Mouse (Mus musculus) macrophage (primary cell): ENCODE results near the gene Slc44a1. TPM values are rescaled to one million over a fixed set of nuclear protein-coding genes. Genes with fewer than 3 reads are reported as not detected.

Experiments used
- H3K27ac ChIP-seq: fragments of 350-480 bp; formaldehyde crosslinking; 2 replicates; pipeline ENCODE4 v1.9.0; 2021
- H3K36me3 ChIP-seq: fragments of 350-480 bp; formaldehyde crosslinking; 2 replicates; pipeline ENCODE4 v1.9.0; 2021; ENCODE audit errors: inconsistent target
- H3K4me3 ChIP-seq: fragments of 350-480 bp; formaldehyde crosslinking; 2 replicates; pipeline ENCODE4 v1.9.0; 2021; ENCODE audit errors: inconsistent target
- H3K79me2 ChIP-seq: fragments of 350-480 bp; formaldehyde crosslinking; 2 replicates; pipeline ENCODE4 v1.9.0; 2021; ENCODE audit errors: inconsistent target
- WGBS: methylation state at CpG from one replicate; pipeline ENCODE4 v1.1.7; 2026; ENCODE audit warnings: inconsistent platforms; ENCODE audit not compliant: missing documents; 5-methylcytosine and 5-hydroxymethylcytosine counted together
- polyA plus RNA-seq: library from polyadenylated mRNA; stranded (reverse); fragments of 250-400 nt; gene quantifications from 3 replicates; pipeline ENCODE4 v1.2.4, GENCODE M21; 2018; ENCODE audit warnings: inconsistent platforms

The Slc44a1 gene
- polyA plus RNA-seq, 1 experiment from 2014 or later = 33.2 TPM

DNA sequence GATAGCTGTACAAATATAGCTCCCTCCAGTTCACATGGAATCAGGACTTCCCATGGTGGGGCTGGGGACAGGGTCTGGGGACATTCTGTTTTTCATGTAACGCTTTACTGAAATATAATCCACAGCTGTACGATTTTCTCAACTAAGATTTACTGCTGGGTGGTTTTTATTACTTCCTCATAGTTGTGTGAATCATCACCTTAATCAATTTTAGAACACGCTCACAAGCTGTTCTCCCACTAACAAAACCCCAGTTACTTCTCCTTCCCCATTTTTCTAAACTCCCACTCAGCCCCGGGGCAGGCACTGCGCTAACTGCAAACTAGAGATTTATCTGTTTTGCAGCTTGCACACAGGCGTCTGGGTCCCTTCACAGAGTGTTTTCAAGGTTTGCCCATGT lies 28.8 kb downstream of the Slc44a1 start:
- Histone ChIP-seq H3K4me3 (no peak overlapping the region), H3K79me2 (peaks cover 5% of the 10 kb centered on the region; the same call in 1 of the 2 replicates), H3K36me3 (no peaks in the 10 kb centered on the region), H3K27ac (peak overlapping the region; percentile 77)
- 4% methylated on average over 6 of the region's 6 CpGs for WGBS

GRCm38 (mm10) chr4:53474109-53474508 lies 33.9 kb downstream of the Slc44a1 start:
- Histone ChIP-seq H3K79me2 (peaks cover 8% of the 10 kb centered on the region), H3K4me3 (no peak overlapping the region), H3K36me3 (no peaks in the 10 kb centered on the region), H3K27ac (peak overlapping the region; percentile 19)

DNA sequence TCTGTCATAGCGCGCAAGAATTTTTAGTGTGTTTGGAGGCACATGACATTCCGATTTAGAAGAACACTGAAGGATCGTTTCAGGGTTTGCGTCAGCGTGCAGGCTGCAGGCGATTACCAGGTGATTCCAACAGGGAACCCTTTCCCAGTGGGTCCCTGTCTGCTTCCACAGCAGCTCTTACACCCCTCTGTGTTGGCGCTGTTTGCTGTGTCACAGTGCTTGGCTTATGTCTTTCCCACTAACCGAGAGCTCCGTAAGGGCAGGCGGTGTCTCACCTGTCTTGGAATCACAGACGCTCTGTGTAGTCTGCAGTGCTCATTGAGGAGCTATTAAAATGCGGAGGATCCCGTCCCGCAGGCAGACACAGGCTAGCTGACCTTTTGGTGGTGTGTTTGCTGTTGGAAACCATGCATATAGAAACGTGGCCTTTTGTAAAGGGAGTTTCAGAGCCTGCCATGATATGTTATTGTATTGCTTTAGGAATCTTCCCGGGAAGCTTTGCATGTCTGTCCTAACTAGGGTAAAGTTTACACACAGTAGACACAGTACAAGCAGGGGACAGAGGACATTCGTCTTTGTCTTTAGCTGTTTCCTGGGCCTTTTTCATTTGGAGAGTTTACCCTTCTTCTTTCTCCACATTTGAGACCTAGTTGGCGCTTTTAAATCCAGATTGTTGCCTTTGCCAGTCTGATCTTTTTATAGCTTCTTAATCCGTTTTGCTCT lies 35.2 kb downstream of the Slc44a1 start:
- H3K36me3 ChIP-seq = no peaks in the 10 kb centered on the region
- WGBS = 93% methylated on average over 20 of the region's 20 CpGs
- no peak overlapping the region for H3K4me3 ChIP-seq
- H3K27ac ChIP-seq = no peak overlapping the region
- H3K79me2 ChIP-seq = peaks cover 7% of the 10 kb centered on the region

GRCm38 (mm10) chr4:53478644-53479043 lies 38.4 kb downstream of the Slc44a1 start:
- 67% methylated on average over 4 of the region's 4 CpGs for WGBS

GRCm38 (mm10) chr4:53487216-53488188 lies 47.3 kb downstream of the Slc44a1 start:
- Histone ChIP-seq H3K27ac (no peak overlapping the region), H3K36me3 (no peaks in the 10 kb centered on the region), H3K79me2 (no peaks in the 10 kb centered on the region), H3K4me3 (no peak overlapping the region)
- WGBS = 90% methylated on average over 12 of the region's 12 CpGs

More at GRCm38 (mm10) chr4:53478644-53479043, 38.4 kb downstream of the Slc44a1 start:
- Histone ChIP-seq H3K27ac (no peak overlapping the region), H3K36me3 (no peaks in the 10 kb centered on the region), H3K79me2 (peaks cover 3% of the 10 kb centered on the region), H3K4me3 (no peak overlapping the region)

DNA sequence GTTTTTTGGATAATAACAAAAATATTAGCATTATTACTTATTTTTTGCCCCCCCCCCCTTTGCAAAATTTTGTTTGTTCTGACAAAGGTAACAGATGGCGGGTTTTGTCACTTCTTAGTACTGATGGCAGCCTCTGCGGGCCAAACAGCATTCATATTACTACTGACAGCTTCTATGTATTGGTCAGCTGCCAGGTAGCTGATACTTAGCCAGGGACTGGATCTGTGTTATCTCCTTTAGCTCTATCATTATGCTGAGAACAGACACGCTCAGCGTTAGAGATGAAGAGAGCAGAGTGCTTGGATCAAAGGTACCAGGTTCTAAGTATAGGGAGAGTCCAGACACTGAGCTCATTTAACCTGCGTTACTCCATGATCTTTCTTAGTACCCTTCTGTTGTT lies 48.6 kb downstream of the Slc44a1 start:
- no peak overlapping the region for H3K27ac ChIP-seq
- 94% methylated on average over 4 of the region's 5 CpGs for WGBS
- H3K4me3 ChIP-seq = no peak overlapping the region
- H3K36me3 ChIP-seq = no peaks in the 10 kb centered on the region
- no peaks in the 10 kb centered on the region for H3K79me2 ChIP-seq

GRCm38 (mm10) chr4:53490371-53490770 lies 50.2 kb downstream of the Slc44a1 start:
- Histone ChIP-seq H3K27ac (no peak overlapping the region), H3K4me3 (no peak overlapping the region), H3K79me2 (no peaks in the 10 kb centered on the region), H3K36me3 (no peaks in the 10 kb centered on the region)
- WGBS = 95% methylated on average over 7 of the region's 7 CpGs

- no peak overlapping the region for H3K4me3 ChIP-seq
- no peaks in the 10 kb centered on the region for H3K36me3 ChIP-seq
- H3K27ac ChIP-seq = no peak overlapping the region
- no peaks in the 10 kb centered on the region for H3K79me2 ChIP-seq
- WGBS = 29% methylated on average over 4 of the region's 4 CpGs
Measured at GRCm38 (mm10) chr4:53491269-53491668, 51.1 kb downstream of the Slc44a1 start.

GRCm38 (mm10) chr4:53495646-53496045 lies 55.4 kb downstream of the Slc44a1 start:
- 87% methylated on average over 2 of the region's 2 CpGs for WGBS
- Histone ChIP-seq H3K79me2 (no peaks in the 10 kb centered on the region), H3K4me3 (no peak overlapping the region), H3K27ac (no peak overlapping the region), H3K36me3 (no peaks in the 10 kb centered on the region)

DNA sequence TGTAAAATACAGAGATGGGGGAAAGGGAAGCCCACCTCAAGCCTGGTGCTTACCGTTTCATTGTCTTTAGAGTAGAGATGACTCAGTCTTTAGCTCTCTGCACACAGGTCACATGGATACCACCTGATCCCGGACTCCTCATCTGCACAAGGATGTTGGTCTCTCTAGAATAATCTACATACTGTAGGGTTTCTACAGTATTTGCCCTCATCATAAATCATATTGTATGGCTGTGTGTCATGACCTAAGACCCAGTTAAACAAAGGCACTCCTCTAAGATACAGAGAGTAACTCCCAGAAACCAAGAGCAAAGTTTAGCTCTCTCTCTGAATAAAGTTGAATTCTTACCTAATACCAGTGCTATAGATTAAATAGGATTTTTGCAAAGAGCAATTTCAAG lies 62.6 kb downstream of the Slc44a1 start:
- H3K4me3 ChIP-seq = no peak overlapping the region
- H3K27ac ChIP-seq = no peak overlapping the region
- H3K79me2 ChIP-seq = no peaks in the 10 kb centered on the region
- 85% methylated on average over 2 of the region's 2 CpGs for WGBS
- no peaks in the 10 kb centered on the region for H3K36me3 ChIP-seq

GRCm38 (mm10) chr4:53512131-53512916 lies 72.1 kb downstream of the Slc44a1 start:
- WGBS = 45% methylated on average over 14 of the region's 15 CpGs
- Histone ChIP-seq H3K36me3 (no peaks in the 10 kb centered on the region), H3K4me3 (no peak overlapping the region), H3K79me2 (no peaks in the 10 kb centered on the region), H3K27ac (peak overlapping the region; percentile 37)

- Histone ChIP-seq H3K36me3 (no peaks in the 10 kb centered on the region), H3K27ac (peak overlapping the region; percentile 37), H3K4me3 (no peak overlapping the region), H3K79me2 (no peaks in the 10 kb centered on the region)
- WGBS = 20% methylated on average over 11 of the region's 11 CpGs
Measured at GRCm38 (mm10) chr4:53513276-53514081, 73.3 kb downstream of the Slc44a1 start.

DNA sequence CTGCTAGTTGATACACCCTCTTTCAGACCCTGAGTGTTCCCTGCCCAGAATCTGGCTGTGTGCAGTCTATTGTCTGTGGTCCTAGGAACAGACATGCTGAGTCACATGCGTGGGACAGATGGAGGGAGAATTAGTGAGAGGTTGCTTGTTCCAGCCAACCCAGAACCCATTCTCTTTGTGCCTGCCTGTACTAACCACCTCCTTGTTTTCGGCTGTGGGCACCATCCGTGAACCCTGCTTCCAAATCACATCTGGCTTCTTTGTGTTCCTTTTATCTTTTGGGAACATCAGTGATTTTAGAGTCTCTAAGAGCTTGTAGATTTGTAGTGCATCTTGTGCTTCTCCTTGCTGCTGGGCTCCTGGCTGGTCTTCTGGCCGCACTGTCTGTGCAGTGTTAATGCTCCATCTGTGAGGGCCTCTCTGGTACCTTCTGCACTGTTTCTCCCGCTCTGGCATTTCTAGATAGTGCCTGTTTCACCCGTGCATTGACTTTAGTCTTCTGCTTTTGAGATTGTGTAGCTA lies 75.9 kb downstream of the Slc44a1 start:
- H3K4me3 ChIP-seq = no peak overlapping the region
- H3K36me3 ChIP-seq = no peaks in the 10 kb centered on the region
- WGBS = 50% methylated on average over 6 of the region's 6 CpGs
- no peaks in the 10 kb centered on the region for H3K79me2 ChIP-seq
- no peak overlapping the region for H3K27ac ChIP-seq

- 94% methylated on average over 2 of the region's 2 CpGs for WGBS
Measured at GRCm38 (mm10) chr4:53519429-53519828, 79.2 kb downstream of the Slc44a1 start.

More at GRCm38 (mm10) chr4:53519429-53519828, 79.2 kb downstream of the Slc44a1 start:
- Histone ChIP-seq H3K4me3 (no peak overlapping the region), H3K27ac (no peak overlapping the region), H3K79me2 (no peaks in the 10 kb centered on the region), H3K36me3 (no peaks in the 10 kb centered on the region)
